Mouse (Mus musculus) neural tube, embryonic 12.5 days (tissue): ENCODE data around the gene Hoga1. TPM values are rescaled to one million over a fixed set of nuclear protein-coding genes. Genes with fewer than 3 reads are reported as not detected.
"Not testable (repeated sequence)": the region's sequence is repeated elsewhere in the genome, so short reads cannot be mapped to it uniquely, and the experiment has no call there.

Experiments used
- ATAC-seq: fragments of 200-750 bp; cut with Nextera tagmentation; 2 replicates; pipeline ENCODE4 v1.8.0; 2017; ENCODE audit warnings: low read depth, mild to moderate bottlenecking, moderate TSS enrichment, moderate library complexity; ENCODE audit not compliant: low FRiP score
- H3K27ac ChIP-seq: fragments of 300-500 bp; sonication (generic); 2 replicates; pipeline ENCODE4 v1.5.1; 2016
- H3K27me3 ChIP-seq: fragments of 300-500 bp; sonication (generic); replicated peaks from 2 replicates; pipeline ENCODE4 v1.6.1; 2016; ENCODE audit warnings: mild to moderate bottlenecking
- H3K36me3 ChIP-seq: fragments of 300-500 bp; sonication (generic); 2 replicates; pipeline ENCODE4 v1.6.1; 2016; ENCODE audit warnings: mild to moderate bottlenecking
- H3K4me1 ChIP-seq: fragments of 300-500 bp; sonication (generic); 2 replicates; pipeline ENCODE4 v1.6.1; 2016
- H3K4me2 ChIP-seq: fragments of 300-500 bp; sonication (generic); replicated peaks from 2 replicates; pipeline ENCODE4 v1.6.1; 2016; ENCODE audit warnings: mild to moderate bottlenecking
- H3K4me3 ChIP-seq: fragments of 300-500 bp; sonication (generic); 2 replicates; pipeline ENCODE4 v1.5.1; 2016
- H3K9ac ChIP-seq: fragments of 300-500 bp; sonication (generic); 2 replicates; pipeline ENCODE4 v1.6.1; 2016; ENCODE audit warnings: mild to moderate bottlenecking
- H3K9me3 ChIP-seq: fragments of 300-500 bp; sonication (generic); 2 replicates; pipeline ENCODE4 v1.6.1; 2016; ENCODE audit warnings: mild to moderate bottlenecking
- WGBS: fragments of 180-500 bp; shearing (Covaris S2); methylation state at CpG from one replicate; pipeline ENCODE4 v1.1.7; 2016; 5-methylcytosine and 5-hydroxymethylcytosine counted together
- polyA plus RNA-seq: library from polyadenylated mRNA; unstranded; fragments of >200 nt; fragmentation: Nextera tagmentation; extraction: Ambion mirVana; gene quantifications from 2 replicates; pipeline ENCODE4 v1.2.1, GENCODE M21; 2016

The Hoga1 gene
- polyA plus RNA-seq, 1 experiment from 2014 or later = 1.0 TPM

DNA sequence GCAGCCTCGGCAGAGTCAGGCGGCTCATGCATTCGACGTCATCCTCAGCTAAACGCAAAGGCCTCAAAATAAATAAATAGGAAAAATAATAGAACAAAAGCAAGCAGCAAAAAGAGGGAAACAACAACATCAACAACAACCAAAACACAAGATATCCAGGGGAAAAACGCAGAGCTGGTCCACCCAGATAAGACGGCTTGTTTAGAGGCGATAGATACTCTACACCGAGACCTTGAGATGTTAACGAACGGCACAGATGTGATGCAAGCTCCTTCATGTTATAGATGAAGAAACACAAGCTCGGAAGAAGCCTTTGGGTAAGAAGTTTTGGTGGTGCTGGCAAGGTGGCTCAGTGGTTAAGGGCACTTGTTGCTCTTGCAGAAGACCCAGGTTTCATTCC lies 33.6 kb downstream of the Hoga1 start:
- Histone ChIP-seq H3K4me3 (no peak overlapping the region), H3K36me3 (peaks cover 29% of the 10 kb centered on the region), H3K9me3 (no peaks in the 10 kb centered on the region), H3K27me3 (no peaks in the 10 kb centered on the region), H3K4me2 (no peak overlapping the region), H3K27ac (no peak overlapping the region), H3K9ac (no peak overlapping the region), H3K4me1 (no peaks in the 10 kb centered on the region)
- ATAC-seq = no peak
- 99% methylated on average over 12 of the region's 12 CpGs for WGBS

DNA sequence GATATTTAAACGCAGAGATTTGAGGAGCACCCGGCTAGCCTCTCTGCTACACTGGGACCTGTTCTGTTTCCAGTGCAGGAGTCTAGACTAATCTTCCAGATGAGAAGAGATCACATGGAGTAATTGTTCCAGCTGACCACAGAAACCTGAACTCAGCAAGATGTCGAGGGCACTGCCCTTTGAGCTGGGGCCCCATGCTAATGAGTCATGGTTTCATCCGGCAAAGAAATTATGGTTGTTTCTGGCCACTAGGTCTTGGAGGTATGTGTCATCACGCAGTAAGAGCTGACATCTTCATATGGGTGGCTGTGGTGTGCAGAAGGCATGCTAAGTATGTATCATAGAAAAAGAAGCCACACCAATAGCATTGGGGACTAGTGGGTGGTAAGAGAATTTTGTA lies 34.5 kb downstream of the Hoga1 start:
- Histone ChIP-seq H3K27ac (no peak overlapping the region), H3K4me3 (no peak overlapping the region), H3K4me2 (no peak overlapping the region), H3K36me3 (peaks cover 21% of the 10 kb centered on the region), H3K27me3 (no peaks in the 10 kb centered on the region), H3K9ac (no peak overlapping the region), H3K4me1 (no peaks in the 10 kb centered on the region), H3K9me3 (no peaks in the 10 kb centered on the region)
- 80% methylated on average over 5 of the region's 5 CpGs for WGBS
- no peak for ATAC-seq

DNA sequence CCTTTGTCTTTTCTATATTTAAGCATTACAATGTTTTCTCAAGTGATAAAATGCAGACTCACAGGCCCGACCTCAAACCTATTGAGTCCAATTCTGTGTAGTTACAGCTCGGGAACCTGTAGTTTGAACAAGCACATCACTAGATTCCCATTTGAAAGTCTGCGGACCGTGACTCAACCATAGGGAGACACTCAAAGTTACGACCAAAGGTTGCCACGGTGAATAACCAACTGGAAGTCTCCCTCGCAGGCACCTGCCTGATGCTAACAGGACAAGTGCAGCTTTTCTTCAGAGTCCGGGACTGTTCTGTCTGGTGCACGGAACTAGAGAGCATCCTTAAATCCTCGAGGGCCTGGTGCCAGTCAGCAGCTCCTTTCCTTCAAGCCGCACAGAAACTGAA lies 35.1 kb downstream of the Hoga1 start:
- 76% methylated on average over 11 of the region's 11 CpGs for WGBS
- Histone ChIP-seq H3K4me2 (no peak overlapping the region), H3K27me3 (no peaks in the 10 kb centered on the region), H3K36me3 (peaks cover 16% of the 10 kb centered on the region), H3K4me1 (peaks cover 2% of the 10 kb centered on the region), H3K9me3 (no peaks in the 10 kb centered on the region), H3K4me3 (no peak overlapping the region), H3K27ac (no peak overlapping the region), H3K9ac (no peak overlapping the region)
- ATAC-seq = no peak

DNA sequence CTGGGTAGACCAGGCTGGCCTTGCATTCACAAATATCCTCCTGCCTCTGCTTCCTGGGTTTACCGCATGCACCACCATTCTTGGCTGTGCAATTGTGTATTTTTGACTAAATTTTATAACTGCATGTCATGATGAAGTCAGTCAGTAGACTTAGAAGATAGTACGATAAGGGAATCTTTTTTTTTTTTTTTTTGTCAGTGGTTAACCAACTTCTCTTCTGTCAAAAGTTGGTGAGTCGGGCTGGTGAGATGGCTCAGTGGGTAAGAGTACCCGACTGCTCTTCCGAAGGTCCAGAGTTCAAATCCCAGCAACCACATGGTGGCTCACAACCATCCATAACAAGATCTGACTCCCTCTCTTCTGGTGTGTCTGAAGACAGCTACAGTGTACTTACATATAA lies 36.2 kb downstream of the Hoga1 start:
- H3K4me3 ChIP-seq, H3K36me3 ChIP-seq, H3K27ac ChIP-seq, H3K4me2 ChIP-seq, H3K9ac ChIP-seq, H3K4me1 ChIP-seq, H3K9me3 ChIP-seq, ATAC-seq, H3K27me3 ChIP-seq: not testable (repeated sequence)
- WGBS = 96% methylated on average over 5 of the region's 5 CpGs

DNA sequence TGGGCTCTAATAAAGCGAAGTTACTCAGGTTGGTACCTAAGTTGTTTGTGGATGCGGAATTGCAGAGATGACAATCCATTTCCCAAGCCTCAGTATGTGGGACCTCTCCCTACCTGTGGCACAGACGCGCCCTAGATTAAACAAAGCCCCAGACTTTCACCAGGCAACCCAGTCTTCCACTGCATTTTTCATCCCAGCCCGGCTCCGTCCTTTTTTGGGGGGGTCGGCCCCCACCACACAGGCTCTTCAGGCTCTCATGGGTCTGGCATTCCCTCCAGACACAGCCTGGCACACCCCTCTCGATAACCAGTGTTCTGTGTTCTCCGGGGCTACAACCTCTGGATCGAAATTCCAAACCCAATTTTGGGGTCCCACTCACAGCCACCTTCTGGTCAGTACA lies 40.3 kb downstream of the Hoga1 start:
- H3K4me3 ChIP-seq = peak overlapping the region; percentile 80
- 7% methylated on average over 10 of the region's 10 CpGs for WGBS
- ATAC-seq = no peak

DNA sequence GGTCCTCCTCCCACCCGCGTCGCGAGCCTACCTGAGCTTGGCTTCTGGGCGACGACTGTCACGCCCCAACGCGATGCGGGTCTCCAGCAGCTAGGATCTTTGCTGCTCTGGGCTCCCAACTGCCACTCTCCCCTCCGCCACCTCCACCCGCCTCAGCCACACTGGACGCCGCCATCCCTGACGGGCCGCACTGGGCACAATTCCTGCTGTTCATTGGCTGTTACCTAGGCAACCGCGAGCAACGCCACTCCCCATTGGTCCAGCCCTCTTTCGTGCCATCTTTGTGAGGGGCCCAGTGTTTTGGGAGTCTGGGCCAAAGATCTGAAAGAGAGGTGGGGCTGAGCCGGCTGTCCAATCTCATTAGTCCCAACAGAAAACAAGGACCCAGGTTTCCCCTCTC lies 40.8 kb downstream of the Hoga1 start, which contains the start of gene Morn4:
TSS of gene Morn4 (minus strand) at position 192 of the 400 bp plus-strand sequence.
- H3K9me3 ChIP-seq = no peaks in the 10 kb centered on the region
- no peak within 1 kb of the TSS for H3K27ac ChIP-seq
- ATAC-seq = peak; percentile 79
- peak within 1 kb of the TSS; percentile 80 for H3K4me3 ChIP-seq
- H3K36me3 ChIP-seq = no peaks in the 10 kb centered on the region
- under 1% methylated on average over 21 of the region's 21 CpGs for WGBS
- H3K27me3 ChIP-seq = no peaks in the 10 kb centered on the region
- peak within 1 kb of the TSS; percentile 77 for H3K9ac ChIP-seq
- H3K4me1 ChIP-seq = peaks cover 21% of the 10 kb centered on the region
- peak within 1 kb of the TSS; percentile 93 for H3K4me2 ChIP-seq

More for the DNA sequence above, 40.3 kb downstream of the Hoga1 start:
- Histone ChIP-seq H3K4me2 (peak overlapping the region; percentile 93), H3K4me1 (peaks cover 17% of the 10 kb centered on the region), H3K9ac (peak overlapping the region; percentile 77), H3K9me3 (no peaks in the 10 kb centered on the region), H3K27ac (no peak overlapping the region), H3K36me3 (no peaks in the 10 kb centered on the region), H3K27me3 (no peaks in the 10 kb centered on the region)

DNA sequence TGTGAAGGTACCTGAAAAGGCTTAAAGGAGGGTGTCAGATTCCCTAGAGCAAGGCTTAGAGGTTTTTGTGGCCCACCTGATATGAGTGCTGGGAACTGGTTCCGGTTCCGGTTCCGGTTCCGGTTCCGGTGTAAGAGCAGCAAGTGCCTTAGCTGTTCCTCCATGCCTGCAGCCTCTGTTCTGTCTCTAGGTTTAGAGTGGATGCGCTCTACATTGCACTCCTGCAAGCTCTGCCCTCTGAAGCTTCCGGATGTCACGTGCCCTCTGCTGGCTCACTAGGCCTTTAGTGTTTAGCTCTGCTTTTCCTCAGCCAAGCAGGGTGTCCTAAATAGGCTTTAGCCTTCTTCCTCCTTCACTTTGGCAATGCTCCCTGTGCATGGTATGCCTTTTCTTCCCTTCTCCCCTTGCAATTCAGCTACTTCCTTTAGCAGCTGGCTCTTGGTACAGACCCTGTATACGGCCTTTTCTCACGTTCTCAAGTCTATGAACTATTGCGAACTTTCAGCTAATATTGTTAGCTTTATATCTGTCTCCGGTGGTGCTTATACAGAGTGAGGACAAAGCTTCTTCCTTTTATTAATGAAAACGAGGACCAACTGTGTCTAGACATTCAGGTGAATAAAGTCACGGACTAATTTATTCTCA lies 43.8 kb downstream of the Hoga1 start:
- WGBS = 31% methylated on average over 14 of the region's 14 CpGs
- 0 out of 2 replicates have a peak overlapping the region, but pooled peaks have one; percentile 26 for H3K27ac ChIP-seq

DNA sequence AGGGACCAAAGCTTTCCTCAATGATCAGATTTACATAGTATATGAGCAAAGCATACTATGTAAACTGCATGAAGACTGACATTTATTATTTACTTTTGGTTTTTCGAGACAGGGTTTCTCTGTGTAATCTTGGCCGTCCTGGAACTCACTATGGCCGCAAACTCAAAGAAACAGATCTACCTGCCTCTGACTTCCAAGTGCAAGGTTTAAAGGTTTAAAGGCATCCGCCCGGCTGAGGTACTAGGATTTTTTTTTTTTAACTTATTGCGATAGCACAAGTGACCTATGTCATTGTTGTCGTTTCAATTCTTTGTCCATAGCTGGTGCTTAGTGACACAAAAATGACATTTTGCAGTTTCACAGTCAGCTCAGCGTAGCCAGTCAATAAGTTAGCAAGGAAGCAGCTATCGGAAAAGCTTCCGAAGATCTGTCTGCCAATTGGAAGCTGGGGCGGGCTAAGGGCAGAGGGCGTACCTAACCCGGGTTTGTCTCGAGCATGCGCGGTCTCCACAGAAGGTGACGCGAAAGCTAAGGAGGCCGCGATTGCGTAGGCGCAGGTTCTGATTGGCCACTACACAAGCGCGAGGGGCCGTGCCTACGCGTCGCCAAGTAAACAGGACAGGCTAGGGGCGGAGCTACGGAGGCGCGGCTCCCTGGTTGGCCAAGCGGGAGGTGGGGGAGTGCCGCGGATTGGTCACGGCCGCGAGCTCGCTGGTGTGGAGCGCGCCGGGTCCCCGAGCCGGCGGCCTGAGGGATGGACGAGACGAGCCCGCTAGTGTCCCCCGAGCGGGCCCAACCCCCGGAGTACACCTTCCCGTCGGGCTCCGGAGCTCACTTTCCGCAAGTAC lies 44.6 kb downstream of the Hoga1 start, which contains the start of gene Pi4k2a:
TSS of gene Pi4k2a (plus strand) at position 723 of the 848 bp plus-strand sequence.
- peak within 1 kb of the TSS; percentile 79 for H3K4me2 ChIP-seq
- H3K9me3 ChIP-seq = no peaks in the 10 kb centered on the region
- H3K9ac ChIP-seq = peak within 1 kb of the TSS; percentile 95
- peaks cover 5% of the 10 kb centered on the region; the same call in 1 of the 2 replicates for H3K36me3 ChIP-seq
- H3K4me1 ChIP-seq = peaks cover 31% of the 10 kb centered on the region
- peak; percentile 98 for ATAC-seq
- 2% methylated on average over 55 of the region's 55 CpGs for WGBS
- H3K27me3 ChIP-seq = no peaks in the 10 kb centered on the region
- H3K4me3 ChIP-seq = peak within 1 kb of the TSS; percentile 96
- H3K27ac ChIP-seq = peak within 1 kb of the TSS; percentile 91

More for the DNA sequence above, 43.8 kb downstream of the Hoga1 start:
- Histone ChIP-seq H3K27me3 (no peaks in the 10 kb centered on the region), H3K4me2 (peak overlapping the region; percentile 79), H3K9ac (no peak overlapping the region), H3K9me3 (no peaks in the 10 kb centered on the region), H3K36me3 (peaks cover 5% of the 10 kb centered on the region; the same call in 1 of the 2 replicates), H3K4me1 (peaks cover 31% of the 10 kb centered on the region), H3K4me3 (peak overlapping the region; percentile 96; the same call in 1 of the 2 replicates)
- no peak for ATAC-seq

DNA sequence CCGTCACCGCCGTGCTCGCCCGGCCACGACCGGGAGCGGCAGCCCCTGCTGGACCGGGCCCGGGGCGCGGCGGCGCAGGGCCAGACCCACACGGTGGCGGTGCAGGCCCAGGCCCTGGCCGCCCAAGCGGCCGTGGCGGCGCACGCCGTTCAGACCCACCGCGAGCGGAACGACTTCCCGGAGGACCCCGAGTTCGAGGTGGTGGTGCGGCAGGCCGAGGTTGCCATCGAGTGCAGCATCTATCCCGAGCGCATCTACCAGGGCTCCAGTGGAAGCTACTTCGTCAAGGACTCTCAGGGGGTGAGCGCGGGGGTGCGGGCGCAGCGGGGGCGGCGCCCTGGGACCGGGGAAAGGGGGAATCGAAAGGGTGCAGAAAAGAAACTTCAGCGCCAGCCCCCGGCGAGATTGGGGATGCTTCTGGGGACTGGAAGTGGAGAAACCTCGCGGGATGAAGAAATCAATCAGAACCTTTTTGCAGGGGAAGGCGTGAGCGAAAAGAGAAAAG lies 45.3 kb downstream of the Hoga1 start:
- peak overlapping the region; percentile 91 for H3K27ac ChIP-seq
- peak; percentile 72 for ATAC-seq
- H3K27me3 ChIP-seq = no peaks in the 10 kb centered on the region
- no peaks in the 10 kb centered on the region for H3K9me3 ChIP-seq
- peak overlapping the region; percentile 79 for H3K4me2 ChIP-seq
- H3K4me3 ChIP-seq = peak overlapping the region; percentile 96
- H3K9ac ChIP-seq = peak overlapping the region; percentile 95
- WGBS = under 1% methylated on average over 44 of the region's 52 CpGs
- H3K36me3 ChIP-seq = peaks cover 8% of the 10 kb centered on the region
- peaks cover 27% of the 10 kb centered on the region for H3K4me1 ChIP-seq

DNA sequence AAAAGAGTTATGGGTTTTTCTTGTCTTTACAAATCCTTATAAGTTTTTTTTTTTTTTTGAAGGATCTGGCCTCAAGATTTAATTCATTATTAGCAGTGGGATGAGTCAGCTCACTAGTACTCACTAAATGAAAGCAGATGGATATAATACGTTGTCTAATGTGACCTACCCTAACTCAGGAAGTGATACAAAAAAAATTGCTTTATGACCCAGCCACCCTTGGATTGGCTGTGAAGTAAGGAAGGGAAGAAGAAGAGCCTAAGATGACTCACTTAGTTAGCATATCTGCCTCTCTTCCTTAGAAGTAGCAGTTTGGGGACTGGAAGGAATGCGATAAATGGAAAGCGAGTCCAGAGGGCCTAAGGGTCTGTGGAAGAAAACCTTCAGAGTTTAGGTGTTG lies 54.0 kb downstream of the Hoga1 start:
- Histone ChIP-seq H3K9me3 (no peaks in the 10 kb centered on the region), H3K9ac (no peak overlapping the region), H3K27ac (no peak overlapping the region), H3K36me3 (peaks cover 26% of the 10 kb centered on the region), H3K4me1 (no peaks in the 10 kb centered on the region), H3K27me3 (no peaks in the 10 kb centered on the region), H3K4me2 (no peak overlapping the region), H3K4me3 (no peak overlapping the region)
- 89% methylated on average over 3 of the region's 3 CpGs for WGBS
- no peak for ATAC-seq

DNA sequence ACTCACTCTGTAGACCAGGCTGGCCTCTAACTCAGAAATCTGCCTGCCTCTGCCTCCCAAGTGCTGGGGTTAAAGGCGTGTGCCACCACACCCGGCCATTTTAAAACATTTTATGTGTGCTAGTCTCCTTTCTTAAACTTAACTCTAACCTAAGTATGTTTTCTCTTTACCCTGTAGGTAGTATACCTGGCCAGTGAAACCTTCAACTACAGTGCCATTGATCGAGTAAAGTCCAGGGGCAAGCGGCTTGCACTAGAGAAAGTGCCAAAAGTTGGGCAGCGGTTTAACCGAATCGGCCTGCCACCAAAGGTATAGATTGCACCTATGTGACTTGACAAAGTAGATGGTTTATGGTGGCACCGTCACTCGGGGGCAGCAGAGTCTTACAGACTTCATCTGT lies 59.3 kb downstream of the Hoga1 start:
- peaks cover 40% of the 10 kb centered on the region for H3K36me3 ChIP-seq
- no peak overlapping the region for H3K9ac ChIP-seq
- H3K4me2 ChIP-seq = no peak overlapping the region
- no peak for ATAC-seq
- no peaks in the 10 kb centered on the region for H3K4me1 ChIP-seq
- H3K9me3 ChIP-seq = no peaks in the 10 kb centered on the region
- H3K27me3 ChIP-seq = no peaks in the 10 kb centered on the region
- WGBS = 97% methylated on average over 9 of the region's 9 CpGs
- no peak overlapping the region for H3K27ac ChIP-seq
- no peak overlapping the region for H3K4me3 ChIP-seq

DNA sequence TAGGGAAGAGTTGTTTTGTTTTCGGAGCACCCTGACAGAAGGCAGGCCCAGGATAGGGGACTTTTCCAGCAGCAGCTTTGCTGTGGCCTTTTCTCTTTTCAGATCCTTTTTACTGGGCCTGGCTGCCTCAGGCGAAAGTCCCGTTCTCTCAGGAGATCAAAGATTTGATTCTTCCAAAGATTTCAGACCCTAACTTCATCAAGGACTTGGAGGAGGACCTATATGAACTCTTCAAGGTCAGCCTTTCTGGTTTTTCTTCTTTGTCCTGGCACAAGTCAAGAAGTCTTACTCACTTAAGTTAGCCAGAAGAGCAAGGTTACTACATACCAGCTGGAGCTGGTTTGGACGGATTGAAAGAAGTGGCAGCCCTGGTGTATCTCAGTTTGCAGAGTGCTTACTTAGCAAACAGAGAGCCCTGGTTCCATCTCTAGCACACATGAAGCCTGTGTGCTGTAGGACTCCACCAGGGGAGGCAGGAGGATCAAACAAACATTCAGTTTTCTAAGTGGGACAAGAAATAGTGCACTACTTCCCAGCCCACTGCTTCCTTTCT lies 70.4 kb downstream of the Hoga1 start:
- H3K27me3 ChIP-seq = no peaks in the 10 kb centered on the region
- H3K4me1 ChIP-seq = no peaks in the 10 kb centered on the region
- no peak overlapping the region for H3K27ac ChIP-seq
- H3K4me3 ChIP-seq = no peak overlapping the region
- H3K4me2 ChIP-seq = no peak overlapping the region
- ATAC-seq = no peak
- 87% methylated on average over 4 of the region's 4 CpGs for WGBS
- no peak overlapping the region for H3K9ac ChIP-seq
- no peaks in the 10 kb centered on the region for H3K9me3 ChIP-seq
- H3K36me3 ChIP-seq = peaks cover 62% of the 10 kb centered on the region
